Mouse (Mus musculus) megakaryocyte-erythroid progenitor cell, adult 5-6 weeks (primary cell): ENCODE measurements around the gene Gpam. TPM values are rescaled to one million over a fixed set of nuclear protein-coding genes. Genes with fewer than 3 reads are reported as not detected.

Source experiments
- ATAC-seq: replicated peaks from 2 replicates; pipeline ENCODE4 v1.8.0; 2016; ENCODE audit warnings: mild to moderate bottlenecking, inconsistent platforms; ENCODE audit not compliant: severe bottlenecking, poor library complexity, low FRiP score, low TSS enrichment
- total RNA-seq, 2 experiments: library from RNA; stranded (forward) in 1 of 2; stranded (reverse) in 1 of 2; fragments of 200-1000, 215-1000 nt in 1 of 2; fragments of >200 nt in 1 of 2; fragmentation: Nextera tagmentation in 1 of 2; gene quantifications; 2 replicates each; pipeline ENCODE4 v1.2.3; 2014 to 2017

Gene Gpam
- total RNA-seq, 2 experiments from 2014 or later, result 19.9 to 21.6 TPM

DNA sequence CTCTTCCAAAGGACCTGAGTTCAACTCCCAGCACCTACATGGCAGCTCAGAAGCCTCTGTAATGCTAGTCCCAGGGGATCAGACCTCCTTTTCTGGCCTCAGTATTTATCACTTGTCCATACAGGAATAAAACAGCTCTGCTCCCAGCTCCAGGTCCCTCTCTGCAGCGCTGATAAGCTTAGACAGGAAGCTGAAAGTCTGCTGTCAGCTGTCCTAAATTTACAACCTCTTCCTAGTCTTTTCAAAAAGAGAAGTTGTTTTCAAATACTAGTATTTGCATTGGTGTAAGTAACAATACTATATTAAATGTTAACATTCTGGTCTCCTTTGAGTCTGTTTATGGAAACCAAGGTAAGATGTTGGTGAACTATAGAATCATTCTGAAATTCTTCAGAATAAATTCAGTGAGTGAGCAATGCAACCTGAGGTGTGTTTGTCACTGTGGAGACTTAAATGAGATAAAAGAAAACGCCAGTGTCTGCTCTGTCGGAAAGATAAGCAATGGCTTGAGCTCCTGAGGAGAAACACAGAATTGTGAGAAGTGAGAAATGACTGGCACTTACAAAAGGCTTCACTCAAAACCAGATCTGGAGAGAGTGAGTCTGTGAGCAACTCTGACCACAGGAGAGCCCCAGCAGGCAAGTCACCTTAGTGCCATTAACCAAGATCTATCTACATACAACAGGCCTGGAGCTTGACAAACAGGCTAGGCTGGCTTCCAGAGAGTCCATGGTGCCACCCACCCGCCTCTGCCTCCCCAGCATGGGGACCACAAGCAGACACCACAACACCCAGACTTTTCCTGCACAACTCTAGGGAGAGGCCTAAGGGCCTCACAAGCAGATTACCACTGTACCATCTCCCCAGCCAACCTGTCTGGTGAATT, 41.8 kb downstream of the Gpam start:
- ATAC-seq, result peak; percentile 79

DNA sequence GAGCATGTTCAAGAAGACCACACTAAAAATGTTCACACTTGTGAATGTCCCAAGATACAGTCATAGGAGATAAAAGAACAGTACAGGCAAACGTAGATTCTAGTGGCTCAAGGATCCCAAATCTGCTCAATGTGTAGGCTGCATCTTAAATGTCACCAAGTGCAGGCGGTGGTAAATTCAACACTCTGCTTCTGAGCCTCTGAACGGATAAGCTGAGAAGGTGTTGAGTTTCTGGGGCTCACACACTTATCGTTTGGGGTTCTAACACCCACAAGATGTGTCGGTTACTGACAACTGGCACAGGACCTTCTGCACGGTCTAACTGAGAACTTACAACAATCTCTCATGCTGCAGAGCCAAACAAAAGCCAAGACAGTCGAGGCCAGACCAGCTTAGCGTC, 50.2 kb downstream of the Gpam start:
- no peak for ATAC-seq

DNA sequence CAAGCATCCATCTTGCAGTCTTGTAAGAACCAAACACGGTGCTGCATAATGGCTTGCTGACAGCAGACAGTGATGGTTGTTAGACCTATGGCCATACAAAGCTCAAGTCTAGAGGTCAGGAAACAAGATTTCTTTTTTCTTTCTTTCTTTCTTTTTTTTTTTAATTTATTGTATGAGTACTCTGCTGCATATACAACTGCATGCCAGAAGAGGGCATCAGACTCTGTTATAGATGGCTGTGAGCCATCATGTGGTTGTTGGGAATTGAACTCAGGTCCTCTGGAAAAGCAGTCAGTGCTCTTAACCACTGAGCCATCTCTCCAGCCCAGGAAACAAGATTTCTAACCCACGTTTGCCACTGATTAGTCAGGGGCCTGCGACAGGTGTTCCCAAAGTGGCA, 54.0 kb downstream of the Gpam start:
- no peak for ATAC-seq

GRCm38 (mm10) chr19:55069054-55069453, 58.0 kb downstream of the Gpam start:
- ATAC-seq, result no peak

- 0 out of 2 replicates have a peak, but pooled peaks have one; percentile 35 for ATAC-seq
Observed at GRCm38 (mm10) chr19:55063272-55063671, 63.8 kb downstream of the Gpam start.

DNA sequence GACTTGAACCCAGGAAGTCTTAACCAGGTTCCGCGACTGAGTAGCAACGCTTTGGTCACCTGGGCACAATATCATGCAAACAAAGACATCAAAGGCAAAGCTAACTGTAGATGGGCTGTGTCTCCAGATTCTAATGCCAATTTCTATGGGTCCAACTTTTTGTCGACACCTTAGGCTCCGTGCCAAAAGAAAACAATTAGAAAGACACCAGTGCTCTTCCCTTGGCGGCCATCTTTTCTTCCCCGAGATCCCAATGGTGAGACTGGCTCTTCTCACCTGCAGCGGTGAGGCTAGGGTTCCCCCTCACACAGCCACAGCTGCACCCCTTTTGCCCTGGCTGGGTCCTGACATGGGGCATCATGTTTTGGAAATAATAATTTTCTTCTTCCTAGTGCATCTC, 64.5 kb downstream of the Gpam start:
- ATAC-seq, result no peak

DNA sequence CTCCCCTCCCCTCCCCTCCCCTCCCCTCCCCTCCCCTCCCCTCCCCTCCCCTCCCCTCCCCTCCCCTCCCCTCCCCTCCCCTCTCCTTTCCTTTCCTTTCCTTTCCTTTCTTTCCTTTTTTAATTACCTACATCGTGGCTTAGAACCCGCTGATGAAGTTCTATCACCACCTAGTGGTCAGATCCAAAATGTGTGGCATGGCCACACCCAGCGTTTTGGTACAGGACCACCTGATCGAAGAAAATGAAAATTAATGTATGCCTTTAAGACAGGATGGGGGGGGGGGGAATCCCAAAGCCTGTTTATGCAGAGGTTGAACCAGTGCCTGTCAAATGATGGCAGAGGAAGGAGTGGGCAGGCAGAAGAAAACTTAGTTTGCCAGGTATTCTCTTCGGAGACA, 65.1 kb downstream of the Gpam start:
- ATAC-seq, result peak; percentile 69

DNA sequence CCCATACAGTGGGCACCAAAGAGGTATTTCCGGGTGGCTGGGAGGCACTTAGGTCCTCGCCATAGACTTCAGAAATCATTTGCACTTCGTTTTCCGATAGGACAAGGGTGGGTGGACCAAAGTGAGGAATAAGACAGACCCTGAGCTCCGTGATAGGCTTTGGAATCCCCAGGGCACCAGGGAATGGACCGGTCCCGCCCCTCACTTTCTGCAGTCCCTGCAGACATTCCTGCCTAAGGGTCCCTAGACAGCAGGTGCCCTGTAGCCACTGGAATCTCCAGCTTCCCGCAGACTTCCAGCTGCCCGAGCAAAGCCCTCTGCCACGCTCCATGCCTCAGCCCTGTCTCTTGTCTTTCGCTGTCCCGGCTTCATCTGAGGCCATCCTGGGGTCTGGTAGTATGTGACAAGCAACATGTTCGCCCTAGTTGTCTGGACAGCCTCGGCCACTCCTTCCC, 65.6 kb downstream of the Gpam start:
- ATAC-seq, result no peak

- ATAC-seq, result peak; percentile 83
Observed at GRCm38 (mm10) chr19:55060964-55061363, 66.1 kb downstream of the Gpam start.

DNA sequence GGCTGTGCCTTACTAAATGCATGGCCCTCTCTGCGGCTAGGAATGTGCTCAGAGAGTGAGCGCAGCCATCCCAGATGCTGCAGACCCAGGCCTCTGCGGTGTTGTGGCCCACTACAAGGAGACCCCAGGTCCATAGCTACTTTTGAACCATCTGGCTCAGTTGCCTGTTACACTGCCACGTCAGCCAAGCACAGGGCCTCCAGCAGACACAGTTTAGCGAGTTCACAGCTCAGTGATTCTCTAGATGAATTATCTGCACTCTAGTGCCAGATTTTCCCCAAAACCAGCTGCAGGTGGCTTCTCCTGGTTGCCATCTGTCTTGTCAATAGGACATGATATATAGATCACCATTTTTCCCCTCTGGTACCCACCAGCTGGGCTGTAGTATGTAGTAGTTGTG, 69.6 kb downstream of the Gpam start:
- no peak for ATAC-seq

DNA sequence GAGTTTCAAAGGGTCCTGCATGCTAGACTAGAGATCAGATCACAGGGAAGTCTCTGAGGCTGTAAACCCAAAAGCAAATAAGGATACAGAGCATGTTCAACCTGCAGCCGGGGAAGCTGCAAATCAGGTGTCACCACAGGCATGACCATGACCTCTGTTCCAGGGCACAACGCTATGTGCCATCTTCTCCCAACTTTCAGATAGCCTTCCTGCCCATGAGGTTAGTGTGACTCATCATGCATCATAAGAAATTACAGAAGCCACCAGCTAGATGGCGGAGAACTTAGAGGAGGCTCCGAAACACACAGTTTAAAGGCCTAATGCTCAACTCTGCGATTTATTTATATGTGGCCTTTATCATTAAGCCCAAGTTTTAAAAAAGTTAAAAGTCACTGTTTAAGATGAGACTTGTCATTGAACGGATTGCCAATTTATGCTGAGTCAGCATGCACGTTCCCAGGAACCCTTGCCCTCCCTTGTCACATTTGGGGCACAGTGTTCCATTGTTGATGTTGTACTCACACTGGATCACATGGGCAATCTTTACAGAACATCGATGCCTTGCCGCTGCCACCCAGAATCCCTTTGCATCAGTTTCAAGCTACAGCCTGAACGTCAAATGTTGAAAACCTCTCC, 71.3 kb downstream of the Gpam start:
- ATAC-seq, result no peak

GRCm38 (mm10) chr19:55053163-55053562, 73.9 kb downstream of the Gpam start:
- no peak for ATAC-seq

- ATAC-seq, result no peak
Observed at GRCm38 (mm10) chr19:55037406-55037805, 89.6 kb downstream of the Gpam start.

DNA sequence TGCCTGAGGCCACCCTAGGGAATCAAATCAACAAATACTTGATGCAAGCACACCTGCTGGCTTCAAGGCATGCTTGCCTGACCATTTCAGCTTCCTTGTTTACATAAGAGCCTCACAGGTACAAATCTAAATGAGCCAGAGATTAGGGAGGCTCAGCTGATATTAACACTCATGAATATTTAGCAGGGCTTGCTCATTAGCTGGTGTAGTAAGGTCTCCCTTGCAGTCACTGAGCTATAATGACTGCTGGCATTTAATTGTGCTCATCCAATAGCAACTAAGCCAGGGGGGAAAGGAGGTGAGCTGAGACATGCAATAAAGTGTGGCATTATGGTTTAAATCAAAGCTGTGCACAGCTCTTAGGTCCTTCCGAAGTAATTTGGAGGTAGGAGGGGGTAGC, 108.2 kb downstream of the Gpam start:
- ATAC-seq, result no peak

Other genes with a start within 250 kb of the Gpam start
- not detected in 2 replicates for gene Tectb, start 53.5 kb upstream of the Gpam start, total RNA-seq (2014; fragmentation: Nextera tagmentation)
- not detected in 2 replicates for gene Tectb, start 53.5 kb upstream of the Gpam start, total RNA-seq (2017)
- not detected in 2 replicates for gene Gucy2g, start 114.0 kb upstream of the Gpam start, total RNA-seq (2014; fragmentation: Nextera tagmentation)
- not detected in 2 replicates for gene Gucy2g, start 114.0 kb upstream of the Gpam start, total RNA-seq (2017)
- gene Acsl5, start 124.7 kb upstream of the Gpam start, total RNA-seq (2014; fragmentation: Nextera tagmentation), result 180 and 241 TPM in 2 replicates
- gene Acsl5, start 124.7 kb upstream of the Gpam start, total RNA-seq (2017), result 295 and 345 TPM in 2 replicates
- gene Zdhhc6, start 188.8 kb upstream of the Gpam start, total RNA-seq (2014; fragmentation: Nextera tagmentation), result 80.1 and 80.5 TPM in 2 replicates
- gene Zdhhc6, start 188.8 kb upstream of the Gpam start, total RNA-seq (2017), result 66.1 and 68.1 TPM in 2 replicates
- 56.4 and 65.4 TPM in 2 replicates for gene Vti1a, start 189.1 kb upstream of the Gpam start, total RNA-seq (2014; fragmentation: Nextera tagmentation)
- 39.6 and 54.3 TPM in 2 replicates for gene Vti1a, start 189.1 kb upstream of the Gpam start, total RNA-seq (2017)